Mouse (Mus musculus): ENCODE measurements at regions not wholly inside any gene's neighbourhood (a gene's known extent, or its start where the extent isn't known, plus 50 kb on each side); places are given as distances from the start of the nearest gene placed in this dataset.

DNA sequence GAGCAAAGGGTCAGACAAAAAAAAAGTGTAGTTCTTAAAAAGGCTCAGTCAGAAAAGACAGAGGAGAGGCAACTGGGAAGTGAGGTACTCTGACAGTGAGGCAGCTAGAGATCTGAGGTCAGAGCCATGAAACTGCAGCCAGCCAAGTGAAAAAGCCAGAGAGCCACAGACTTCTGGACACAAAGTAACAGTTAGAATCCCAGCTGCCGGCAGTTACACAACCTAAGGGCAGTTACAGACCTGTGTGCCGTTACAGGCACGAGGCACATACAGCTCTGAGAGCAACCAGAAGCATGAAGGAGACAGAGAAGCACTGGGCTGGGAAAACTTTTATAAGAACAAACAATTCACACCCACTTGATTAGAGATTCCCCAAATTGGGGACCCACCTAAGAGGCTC, 94.9 kb upstream of the Kdm8 start:
- Histone ChIP-seq H3K4me1 (ENCODE audit: insufficient read depth) (no peaks in the 10 kb centered on the region), H3K36me3 (replicated peaks; ENCODE audit: insufficient read depth, low read length) (no peaks in the 10 kb centered on the region), H3K27me3 (ENCODE audit: insufficient read depth, low read length) (no peaks in the 10 kb centered on the region), H3K4me3 (ENCODE audit: low read depth, low read length) (no peak overlapping the region), H3K4me2 (ENCODE audit: low read depth, low read length) (no peak overlapping the region), H3K27ac (ENCODE audit: low read depth) (no peak overlapping the region), H3K9me3 (ENCODE audit: low read length) (no peaks in the 10 kb centered on the region), H3K9ac (replicated peaks) (no peak overlapping the region)
- DNase-seq (no peak), ATAC-seq (no peak)
- no peak for TF ChIP-seq CTCF (IDR thresholded peaks at IDR 0.05; ENCODE audit: low read depth)
- no peak for TF ChIP-seq EP300 (IDR thresholded peaks at IDR 0.05; ENCODE audit: low read depth)
- WGBS (ENCODE audit: insufficient replicate concordance), result 41% methylated on average over 3 of the region's 3 CpGs

DNA sequence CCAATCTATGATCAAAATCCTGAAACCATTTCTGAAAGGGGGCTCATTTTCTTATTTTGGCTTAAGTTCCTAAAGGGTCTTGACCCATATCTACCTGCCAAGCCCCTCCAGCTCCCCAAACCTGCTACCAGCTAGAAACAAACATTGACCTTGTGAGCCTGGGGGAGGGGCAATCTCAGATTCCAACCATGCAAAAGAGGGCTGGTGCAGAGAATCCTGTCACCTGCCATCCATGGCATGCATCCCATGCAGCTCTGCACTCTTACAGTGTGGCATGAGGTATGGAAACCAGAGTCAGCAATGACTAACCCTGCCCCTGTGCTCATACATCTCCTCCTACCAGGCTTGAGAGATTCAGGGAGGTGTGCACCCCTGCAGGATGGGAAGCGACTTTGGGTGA, 90.3 kb upstream of the Kdm8 start:
- DNase-seq (no peak), ATAC-seq (no peak)
- no peaks in the 10 kb centered on the region for H3K9me3 ChIP-seq (ENCODE audit: low read length)
- WGBS (ENCODE audit: insufficient replicate concordance), result 85% methylated on average over 1 of the region's 1 CpGs
- H3K27me3 ChIP-seq (ENCODE audit: insufficient read depth, low read length), result no peaks in the 10 kb centered on the region
- no peak overlapping the region for H3K4me2 ChIP-seq (ENCODE audit: low read depth, low read length)
- H3K27ac ChIP-seq (ENCODE audit: low read depth), result no peak overlapping the region
- no peaks in the 10 kb centered on the region for H3K4me1 ChIP-seq (ENCODE audit: insufficient read depth)
- TF ChIP-seq CTCF (IDR thresholded peaks at IDR 0.05; ENCODE audit: low read depth) (no peak), EP300 (IDR thresholded peaks at IDR 0.05; ENCODE audit: low read depth) (no peak)
- no peak overlapping the region for H3K9ac ChIP-seq (replicated peaks)
- no peak overlapping the region for H3K4me3 ChIP-seq (ENCODE audit: low read depth, low read length)
- H3K36me3 ChIP-seq (replicated peaks; ENCODE audit: insufficient read depth, low read length), result no peaks in the 10 kb centered on the region

DNA sequence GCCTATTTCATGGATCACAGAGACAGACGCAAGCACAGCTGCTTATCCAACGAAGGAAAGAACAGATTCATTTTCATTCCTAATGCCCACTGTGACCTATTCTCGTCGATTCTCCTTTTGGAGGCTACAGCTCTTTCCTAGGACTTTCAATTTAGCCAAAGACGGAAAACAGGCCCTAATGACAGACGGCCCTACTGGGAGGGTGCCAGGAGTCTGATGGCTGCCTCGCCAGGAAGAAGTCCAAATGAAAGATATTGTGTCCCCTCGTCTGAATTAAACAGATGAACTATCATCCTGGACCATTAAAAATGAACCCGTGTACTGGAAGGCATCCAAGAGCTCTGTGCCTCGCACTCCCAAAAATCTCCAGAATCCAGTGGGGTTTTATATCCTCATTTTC, 89.5 kb upstream of the Kdm8 start:
- H3K4me1 ChIP-seq (ENCODE audit: insufficient read depth), result no peaks in the 10 kb centered on the region
- 74% methylated on average over 10 of the region's 10 CpGs for WGBS (ENCODE audit: insufficient replicate concordance)
- DNase-seq, result no peak
- ATAC-seq, result no peak
- H3K27me3 ChIP-seq (ENCODE audit: insufficient read depth, low read length), result no peaks in the 10 kb centered on the region
- H3K9me3 ChIP-seq (ENCODE audit: low read length), result no peaks in the 10 kb centered on the region
- no peak overlapping the region for H3K4me2 ChIP-seq (ENCODE audit: low read depth, low read length)
- no peak overlapping the region for H3K27ac ChIP-seq (ENCODE audit: low read depth)
- TF ChIP-seq CTCF (IDR thresholded peaks at IDR 0.05; ENCODE audit: low read depth), result no peak
- TF ChIP-seq EP300 (IDR thresholded peaks at IDR 0.05; ENCODE audit: low read depth), result no peak
- no peak overlapping the region for H3K4me3 ChIP-seq (ENCODE audit: low read depth, low read length)
- H3K9ac ChIP-seq (replicated peaks), result no peak overlapping the region
- H3K36me3 ChIP-seq (replicated peaks; ENCODE audit: insufficient read depth, low read length), result no peaks in the 10 kb centered on the region

DNA sequence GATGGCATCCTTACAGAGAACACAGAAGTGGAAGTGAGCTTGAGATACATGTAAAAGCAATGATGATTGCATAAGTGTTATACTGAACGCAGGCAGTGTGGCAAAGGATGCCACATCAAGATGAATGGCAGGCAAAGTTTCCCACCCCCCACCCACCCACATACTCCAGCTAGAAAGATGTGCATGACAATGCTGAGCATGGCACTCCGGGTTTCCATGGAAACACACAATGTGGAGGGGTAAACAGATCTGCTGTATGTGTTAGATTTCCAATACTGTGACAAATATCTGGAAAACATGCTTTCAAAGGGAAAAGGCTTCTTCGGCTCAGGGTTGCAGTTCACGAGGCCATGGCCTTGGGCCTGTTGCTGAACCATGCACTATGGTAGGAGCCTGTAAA, 86.5 kb upstream of the Kdm8 start:
- WGBS (ENCODE audit: insufficient replicate concordance), result 76% methylated on average over 4 of the region's 4 CpGs
- no peaks in the 10 kb centered on the region for H3K9me3 ChIP-seq (ENCODE audit: low read length)
- DNase-seq (no peak), ATAC-seq (no peak)
- no peaks in the 10 kb centered on the region for H3K4me1 ChIP-seq (ENCODE audit: insufficient read depth)
- H3K27me3 ChIP-seq (ENCODE audit: insufficient read depth, low read length), result no peaks in the 10 kb centered on the region
- H3K27ac ChIP-seq (ENCODE audit: low read depth), result no peak overlapping the region
- H3K4me3 ChIP-seq (ENCODE audit: low read depth, low read length), result no peak overlapping the region
- no peak overlapping the region for H3K4me2 ChIP-seq (ENCODE audit: low read depth, low read length)
- H3K9ac ChIP-seq (replicated peaks), result no peak overlapping the region
- TF ChIP-seq EP300 (IDR thresholded peaks at IDR 0.05; ENCODE audit: low read depth) (no peak), CTCF (IDR thresholded peaks at IDR 0.05; ENCODE audit: low read depth) (no peak)
- no peaks in the 10 kb centered on the region for H3K36me3 ChIP-seq (replicated peaks; ENCODE audit: insufficient read depth, low read length)

DNA sequence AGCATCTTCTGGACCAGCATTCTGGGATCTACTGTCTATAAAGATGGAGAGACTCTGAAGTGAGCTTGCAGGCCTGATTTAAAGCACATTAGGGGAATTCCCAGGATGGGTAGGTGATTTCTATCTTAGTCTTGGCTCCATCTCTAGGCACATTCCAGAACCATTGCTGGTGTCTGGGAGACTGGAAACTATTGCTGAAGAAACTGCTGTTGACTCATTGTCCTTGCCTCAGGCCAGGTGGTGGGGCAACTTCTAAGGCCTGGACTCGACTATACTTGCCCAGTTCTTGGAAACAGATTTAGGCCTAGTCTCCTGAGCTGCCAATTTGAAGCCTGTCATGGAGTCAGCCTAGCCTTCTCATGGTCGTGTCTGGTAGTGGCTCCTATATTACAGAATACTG, 61.5 kb upstream of the Kdm8 start:
- Histone ChIP-seq H3K27ac (ENCODE audit: low read depth) (no peak overlapping the region), H3K4me3 (ENCODE audit: low read depth, low read length) (no peak overlapping the region), H3K9ac (replicated peaks) (no peak overlapping the region), H3K9me3 (ENCODE audit: low read length) (no peaks in the 10 kb centered on the region), H3K27me3 (ENCODE audit: insufficient read depth, low read length) (0 out of 2 replicates have a peak, but pooled peaks cover 3% of the 10 kb centered on the region), H3K36me3 (replicated peaks; ENCODE audit: insufficient read depth, low read length) (no peaks in the 10 kb centered on the region), H3K4me2 (ENCODE audit: low read depth, low read length) (no peak overlapping the region), H3K4me1 (ENCODE audit: insufficient read depth) (no peaks in the 10 kb centered on the region)
- DNase-seq, result no peak
- TF ChIP-seq EP300 (IDR thresholded peaks at IDR 0.05; ENCODE audit: low read depth) (no peak), CTCF (IDR thresholded peaks at IDR 0.05; ENCODE audit: low read depth) (no peak)
- WGBS (ENCODE audit: insufficient replicate concordance), result 61% methylated on average over 2 of the region's 2 CpGs
- no peak for ATAC-seq

DNA sequence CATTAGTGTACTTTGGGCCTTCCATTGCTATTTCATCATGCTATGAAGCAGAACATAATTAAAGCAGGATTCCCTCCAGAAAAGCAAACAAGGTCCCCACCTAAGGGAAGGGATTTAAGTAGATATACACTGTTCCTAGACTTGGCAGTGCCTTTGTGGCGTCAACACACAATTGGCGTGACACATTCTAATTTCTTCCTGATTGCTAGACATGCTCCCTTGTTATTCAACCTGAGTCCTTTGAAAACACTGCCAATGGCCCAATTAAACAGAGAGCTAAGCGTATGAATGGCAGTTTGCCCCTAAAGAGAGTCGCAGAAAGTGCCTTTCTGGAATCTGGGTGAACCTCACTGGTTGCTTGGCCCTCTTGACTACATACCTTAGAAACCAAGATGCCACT, 60.3 kb upstream of the Kdm8 start:
- H3K36me3 ChIP-seq (replicated peaks; ENCODE audit: insufficient read depth, low read length), result no peaks in the 10 kb centered on the region
- H3K27me3 ChIP-seq (ENCODE audit: insufficient read depth, low read length), result 0 out of 2 replicates have a peak, but pooled peaks cover 3% of the 10 kb centered on the region
- H3K4me2 ChIP-seq (ENCODE audit: low read depth, low read length), result no peak overlapping the region
- no peak overlapping the region for H3K9ac ChIP-seq (replicated peaks)
- H3K27ac ChIP-seq (ENCODE audit: low read depth), result no peak overlapping the region
- TF ChIP-seq EP300 (IDR thresholded peaks at IDR 0.05; ENCODE audit: low read depth), result no peak
- TF ChIP-seq CTCF (IDR thresholded peaks at IDR 0.05; ENCODE audit: low read depth), result no peak
- ATAC-seq (no peak), DNase-seq (no peak)
- no peak overlapping the region for H3K4me3 ChIP-seq (ENCODE audit: low read depth, low read length)
- 77% methylated on average over 4 of the region's 4 CpGs for WGBS (ENCODE audit: insufficient replicate concordance)
- H3K9me3 ChIP-seq (ENCODE audit: low read length), result no peaks in the 10 kb centered on the region
- no peaks in the 10 kb centered on the region for H3K4me1 ChIP-seq (ENCODE audit: insufficient read depth)

DNA sequence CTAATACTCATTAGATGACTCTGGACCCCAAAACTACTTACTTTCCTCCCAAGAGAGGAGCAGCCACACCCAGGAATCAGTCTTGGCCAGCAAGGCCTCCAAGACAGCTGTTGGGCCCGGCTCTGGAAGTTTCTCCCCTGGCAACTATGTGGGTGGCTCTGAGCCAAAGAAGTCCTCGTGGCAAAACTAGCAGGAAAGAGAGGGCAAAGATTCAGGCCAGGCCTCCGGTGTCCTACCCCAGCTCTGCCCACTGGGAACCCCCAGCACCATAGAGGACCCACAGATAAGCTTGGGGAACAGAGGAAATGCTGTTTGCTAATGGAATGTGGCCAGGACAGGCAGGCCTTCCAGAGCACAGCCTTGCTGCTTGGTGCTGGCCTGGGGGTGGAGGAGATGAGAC, 51.9 kb upstream of the Kdm8 start:
- Histone ChIP-seq H3K9ac (replicated peaks) (no peak overlapping the region), H3K36me3 (replicated peaks; ENCODE audit: insufficient read depth, low read length) (no peaks in the 10 kb centered on the region), H3K4me3 (ENCODE audit: low read depth, low read length) (no peak overlapping the region), H3K27ac (ENCODE audit: low read depth) (no peak overlapping the region), H3K27me3 (ENCODE audit: insufficient read depth, low read length) (peaks cover 10% of the 10 kb centered on the region), H3K4me1 (ENCODE audit: insufficient read depth) (peaks cover 2% of the 10 kb centered on the region; the same call in 1 of the 2 replicates), H3K9me3 (ENCODE audit: low read length) (no peaks in the 10 kb centered on the region), H3K4me2 (ENCODE audit: low read depth, low read length) (no peak overlapping the region)
- ATAC-seq (no peak), DNase-seq (no peak)
- 43% methylated on average over 3 of the region's 3 CpGs for WGBS (ENCODE audit: insufficient replicate concordance)
- TF ChIP-seq EP300 (IDR thresholded peaks at IDR 0.05; ENCODE audit: low read depth) (no peak), CTCF (IDR thresholded peaks at IDR 0.05; ENCODE audit: low read depth) (no peak)

Measured in liver, postnatal 0 days (tissue).